Mouse (Mus musculus) forebrain, embryonic 11.5 days (tissue): ENCODE results near the gene Map3k5. TPM values are rescaled to one million over a fixed set of nuclear protein-coding genes. Genes with fewer than 3 reads are reported as not detected.

Experiments
- ATAC-seq: fragments of 200-750 bp; cut with Nextera tagmentation; replicated peaks from 2 replicates; pipeline ENCODE4 v1.8.0; 2017; ENCODE audit warnings: moderate TSS enrichment; ENCODE audit not compliant: low FRiP score
- DNase-seq: peaks from one replicate; pipeline ENCODE4 v3.0.0-alpha.2; 2017; ENCODE audit warnings: low spot score
- H3K27ac ChIP-seq: fragments of 300-500 bp; sonication (generic); 2 replicates; pipeline ENCODE4 v1.5.1; 2014; ENCODE audit warnings: low read depth, low read length
- H3K27me3 ChIP-seq: fragments of 300-500 bp; sonication (generic); 2 replicates; pipeline ENCODE4 v1.6.1; 2014; ENCODE audit warnings: mild to moderate bottlenecking, low read length, mixed read lengths; ENCODE audit not compliant: control insufficient read depth, insufficient read depth
- H3K36me3 ChIP-seq: fragments of 300-500 bp; sonication (generic); 2 replicates; pipeline ENCODE4 v1.6.1; 2014; ENCODE audit warnings: mild to moderate bottlenecking, low read length, moderate library complexity, mixed read lengths; ENCODE audit not compliant: control insufficient read depth, insufficient read depth
- H3K4me1 ChIP-seq: fragments of 300-500 bp; sonication (generic); replicated peaks from 2 replicates; pipeline ENCODE4 v1.6.1; 2014; ENCODE audit warnings: low read length, mixed read lengths; ENCODE audit not compliant: control insufficient read depth, insufficient read depth
- H3K4me2 ChIP-seq: fragments of 300-500 bp; sonication (generic); 2 replicates; pipeline ENCODE4 v1.6.1; 2014; ENCODE audit warnings: low read depth, mild to moderate bottlenecking, low read length, moderate library complexity, mixed read lengths; ENCODE audit not compliant: severe bottlenecking
- H3K4me3 ChIP-seq: fragments of 300-500 bp; sonication (generic); 2 replicates; pipeline ENCODE4 v1.5.1; 2014; ENCODE audit warnings: low read depth, low read length
- H3K9ac ChIP-seq: fragments of 300-500 bp; sonication (generic); 2 replicates; pipeline ENCODE4 v1.6.1; 2014; ENCODE audit warnings: low read length
- H3K9me3 ChIP-seq: fragments of 300-500 bp; sonication (generic); 2 replicates; pipeline ENCODE4 v1.6.1; 2016; ENCODE audit warnings: low read length, mixed read lengths; ENCODE audit not compliant: control insufficient read depth
- WGBS: fragments of 180-500 bp; shearing (Covaris S2); extraction: QIAGEN DNeasy Blood & Tissue Kit; methylation state at CpG from one replicate; pipeline ENCODE4 v1.1.7; 2014; 5-methylcytosine and 5-hydroxymethylcytosine counted together
- polyA plus RNA-seq: library from polyadenylated mRNA; unstranded; fragments of >200 nt; fragmentation: Nextera tagmentation; extraction: Ambion mirVana; gene quantifications from 2 replicates; pipeline ENCODE4 v1.2.1, GENCODE M21; 2014

Map3k5 gene
- polyA plus RNA-seq, 1 experiment from 2014 or later = 0.49 TPM

GRCm38 (mm10) chr10:19947901-19948300 lies 13.6 kb downstream of the Map3k5 start:
- WGBS = 92% methylated on average over 5 of the region's 5 CpGs
- no peaks in the 10 kb centered on the region for H3K4me1 ChIP-seq
- H3K9ac ChIP-seq = no peak overlapping the region
- H3K4me3 ChIP-seq = no peak overlapping the region
- no peaks in the 10 kb centered on the region for H3K27me3 ChIP-seq
- ATAC-seq (no peak), DNase-seq (no peak)
- H3K9me3 ChIP-seq = no peaks in the 10 kb centered on the region
- no peak overlapping the region for H3K27ac ChIP-seq
- no peak overlapping the region for H3K4me2 ChIP-seq
- H3K36me3 ChIP-seq = no peaks in the 10 kb centered on the region

GRCm38 (mm10) chr10:19948381-19948780 lies 14.1 kb downstream of the Map3k5 start:
- Histone ChIP-seq H3K4me3 (no peak overlapping the region), H3K27ac (no peak overlapping the region), H3K4me2 (no peak overlapping the region), H3K36me3 (no peaks in the 10 kb centered on the region), H3K4me1 (no peaks in the 10 kb centered on the region), H3K9ac (no peak overlapping the region), H3K9me3 (no peaks in the 10 kb centered on the region), H3K27me3 (no peaks in the 10 kb centered on the region)
- DNase-seq (no peak), ATAC-seq (no peak)
- 89% methylated on average over 11 of the region's 11 CpGs for WGBS

- 80% methylated on average over 4 of the region's 4 CpGs for WGBS
- no peaks in the 10 kb centered on the region for H3K36me3 ChIP-seq
- ATAC-seq = no peak
- no peak overlapping the region for H3K27ac ChIP-seq
- no peak overlapping the region for H3K9ac ChIP-seq
- no peaks in the 10 kb centered on the region for H3K4me1 ChIP-seq
- H3K4me2 ChIP-seq = no peak overlapping the region
- DNase-seq = no peak
- no peaks in the 10 kb centered on the region for H3K27me3 ChIP-seq
- H3K9me3 ChIP-seq = no peaks in the 10 kb centered on the region
- no peak overlapping the region for H3K4me3 ChIP-seq
These were observed 14.8 kb downstream of the Map3k5 start for GRCm38 (mm10) chr10:19949106-19949505.

GRCm38 (mm10) chr10:19953032-19953761 lies 18.9 kb downstream of the Map3k5 start:
- no peaks in the 10 kb centered on the region for H3K4me1 ChIP-seq
- H3K36me3 ChIP-seq = no peaks in the 10 kb centered on the region
- no peaks in the 10 kb centered on the region for H3K9me3 ChIP-seq
- no peak overlapping the region for H3K9ac ChIP-seq
- no peaks in the 10 kb centered on the region for H3K27me3 ChIP-seq
- DNase-seq (no peak), ATAC-seq (no peak)
- no peak overlapping the region for H3K27ac ChIP-seq
- H3K4me2 ChIP-seq = no peak overlapping the region
- H3K4me3 ChIP-seq = no peak overlapping the region
- 87% methylated on average over 11 of the region's 11 CpGs for WGBS

GRCm38 (mm10) chr10:19954572-19954971 lies 20.3 kb downstream of the Map3k5 start:
- Histone ChIP-seq H3K4me1 (no peaks in the 10 kb centered on the region), H3K36me3 (no peaks in the 10 kb centered on the region), H3K4me3 (no peak overlapping the region), H3K27ac (no peak overlapping the region), H3K9ac (no peak overlapping the region), H3K27me3 (no peaks in the 10 kb centered on the region), H3K9me3 (no peaks in the 10 kb centered on the region), H3K4me2 (no peak overlapping the region)
- DNase-seq = no peak
- no peak for ATAC-seq
- WGBS = 89% methylated on average over 3 of the region's 3 CpGs

GRCm38 (mm10) chr10:19955817-19956216 lies 21.5 kb downstream of the Map3k5 start:
- Histone ChIP-seq H3K4me3 (no peak overlapping the region), H3K36me3 (no peaks in the 10 kb centered on the region), H3K27me3 (no peaks in the 10 kb centered on the region), H3K4me1 (no peaks in the 10 kb centered on the region), H3K9me3 (no peaks in the 10 kb centered on the region), H3K27ac (no peak overlapping the region), H3K9ac (no peak overlapping the region), H3K4me2 (no peak overlapping the region)
- DNase-seq (no peak), ATAC-seq (no peak)
- WGBS = 92% methylated on average over 6 of the region's 6 CpGs

GRCm38 (mm10) chr10:19956745-19957144 lies 22.5 kb downstream of the Map3k5 start:
- Histone ChIP-seq H3K9ac (no peak overlapping the region), H3K4me2 (no peak overlapping the region), H3K27me3 (no peaks in the 10 kb centered on the region), H3K36me3 (no peaks in the 10 kb centered on the region), H3K9me3 (no peaks in the 10 kb centered on the region), H3K4me1 (no peaks in the 10 kb centered on the region), H3K27ac (no peak overlapping the region), H3K4me3 (no peak overlapping the region)
- ATAC-seq = no peak
- 85% methylated on average over 6 of the region's 6 CpGs for WGBS
- no peak for DNase-seq

GRCm38 (mm10) chr10:19960831-19961380 lies 26.6 kb downstream of the Map3k5 start:
- no peaks in the 10 kb centered on the region for H3K36me3 ChIP-seq
- no peaks in the 10 kb centered on the region for H3K9me3 ChIP-seq
- no peak overlapping the region for H3K27ac ChIP-seq
- H3K27me3 ChIP-seq = no peaks in the 10 kb centered on the region
- DNase-seq (no peak), ATAC-seq (no peak)
- H3K4me2 ChIP-seq = no peak overlapping the region
- H3K4me1 ChIP-seq = no peaks in the 10 kb centered on the region
- no peak overlapping the region for H3K4me3 ChIP-seq
- 84% methylated on average over 6 of the region's 6 CpGs for WGBS
- H3K9ac ChIP-seq = no peak overlapping the region

GRCm38 (mm10) chr10:19962746-19963145 lies 28.5 kb downstream of the Map3k5 start:
- H3K27ac ChIP-seq = no peak overlapping the region
- H3K9ac ChIP-seq = no peak overlapping the region
- no peak for DNase-seq
- no peak for ATAC-seq
- H3K36me3 ChIP-seq = no peaks in the 10 kb centered on the region
- H3K4me1 ChIP-seq = no peaks in the 10 kb centered on the region
- no peaks in the 10 kb centered on the region for H3K27me3 ChIP-seq
- 88% methylated on average over 4 of the region's 4 CpGs for WGBS
- H3K9me3 ChIP-seq = no peaks in the 10 kb centered on the region
- no peak overlapping the region for H3K4me2 ChIP-seq
- no peak overlapping the region for H3K4me3 ChIP-seq
